In genomic region chr1:184171601-184172000, GRCm38 (mm10) we compare ENCODE assay signal across 24 mouse cellular contexts.
DNase-seq lines count a peak whose midpoint lies in the region; ATAC-seq lines count a peak whose summit lies in the region.
"Had no signal": no experiment of that assay in that cellular context is flagged by ENCODE, and none has a peak within 500 bp of the region (broad histone marks: within the 10 kb centered on the region; RNA-seq: fewer than 3 reads in every experiment).

No protein-coding gene starts in this region.

- H3K9ac ChIP-seq in heart, embryonic 12.5 days = no peak overlapping the region
- H3K9ac ChIP-seq: intestine, embryonic 15.5 days; limb, embryonic 12.5 days; midbrain, embryonic 13.5 days; neural tube, embryonic 13.5 days had no signal

- WGBS in heart, embryonic 10.5 days = 41% methylated on average over 7 of the region's 7 CpGs
- WGBS in heart, embryonic 12.5 days = 29% methylated on average over 7 of the region's 7 CpGs

- peak; percentile 68; the same call in 1 of the 2 replicates for ATAC-seq in heart, embryonic 12.5 days (ENCODE audit: insufficient number of reproducible peaks, low FRiP score)
- ATAC-seq in CD4-positive, CD25-positive, alpha-beta regulatory T cell, adult 4 months = no peak
- ATAC-seq: hindbrain, embryonic 16.5 days; intestine, embryonic 15.5 days; midbrain, embryonic 13.5 days had no signal

- no peaks in the 10 kb centered on the region for H3K27me3 ChIP-seq in heart, embryonic 10.5 days (ENCODE audit: insufficient read depth, poor library complexity, severe bottlenecking)
- no peaks in the 10 kb centered on the region for H3K27me3 ChIP-seq in heart, embryonic 12.5 days (replicated peaks)
- H3K27me3 ChIP-seq: intestine, embryonic 15.5 days; midbrain, embryonic 13.5 days; neural tube, embryonic 13.5 days had no signal

- H3K4me3 ChIP-seq in heart, embryonic 10.5 days = no peak overlapping the region
- no peak overlapping the region for H3K4me3 ChIP-seq in heart, embryonic 12.5 days
- H3K4me3 ChIP-seq: forebrain, embryonic 10.5 days; hindbrain, embryonic 10.5 days; intestine, embryonic 15.5 days; layer of hippocampus, adult 2 months; limb, embryonic 12.5 days; midbrain, embryonic 13.5 days; neural tube, embryonic 13.5 days had no signal

- no peaks in the 10 kb centered on the region for H3K36me3 ChIP-seq in heart, embryonic 10.5 days
- no peaks in the 10 kb centered on the region for H3K36me3 ChIP-seq in heart, embryonic 12.5 days
- H3K36me3 ChIP-seq: forebrain, embryonic 10.5 days; hindbrain, embryonic 10.5 days; intestine, embryonic 15.5 days; limb, embryonic 12.5 days; midbrain, embryonic 13.5 days; neural tube, embryonic 13.5 days had no signal

- H3K27ac ChIP-seq in heart, embryonic 10.5 days = peak overlapping the region; percentile 82
- peak overlapping the region; percentile 93 for H3K27ac ChIP-seq in heart, embryonic 12.5 days (ENCODE audit: poor library complexity, severe bottlenecking)
- H3K27ac ChIP-seq: forebrain, embryonic 10.5 days; hindbrain, embryonic 10.5 days; intestine, embryonic 15.5 days; layer of hippocampus, adult 2 months; limb, embryonic 12.5 days; midbrain, embryonic 13.5 days; neural tube, embryonic 13.5 days had no signal

- DNase-seq in heart, embryonic 10.5 days (ENCODE audit: low spot score) = no peak
- no peak for DNase-seq in heart, adult 9 months (ENCODE audit: low spot score in 2 of 2)
- peak; percentile 14 for DNase-seq in NIH3T3 (ENCODE audit: low read depth)
- peak; percentile 29 to 49 for DNase-seq in heart, postnatal 10 days
- no peak for DNase-seq in left cerebral cortex, adult 18-20 months (ENCODE audit: low spot score in 2 of 2)
- DNase-seq: cerebellum, adult 11-12 months; cerebellum, postnatal 10 days; gastrocnemius, postnatal 36 days; kidney, adult 9 months; kidney, postnatal 14 days; layer of hippocampus, postnatal 36 days; lung, adult 2 months; right cerebral cortex, adult 18-20 months had no signal

- H3K4me1 ChIP-seq in heart, embryonic 10.5 days = peaks cover 24% of the 10 kb centered on the region
- H3K4me1 ChIP-seq in heart, embryonic 12.5 days (replicated peaks) = peaks cover 28% of the 10 kb centered on the region
- H3K4me1 ChIP-seq: forebrain, embryonic 10.5 days; hindbrain, embryonic 10.5 days; intestine, embryonic 15.5 days; limb, embryonic 12.5 days had no signal

- H3K4me2 ChIP-seq in heart, embryonic 12.5 days = peak overlapping the region; percentile 28; the same call in 1 of the 2 replicates
- H3K4me2 ChIP-seq: intestine, embryonic 15.5 days; limb, embryonic 12.5 days; liver, embryonic 11.5 days; midbrain, embryonic 13.5 days; neural tube, embryonic 13.5 days had no signal

- intact Hi-C loops in heart, postnatal 10 days (cut with DNase I) = loop anchor here (5.0 kb wide), 2 partner anchors 66 to 129 kb away; no protein-coding TSS in a partner anchor

- no peaks in the 10 kb centered on the region for H3K9me3 ChIP-seq in heart, embryonic 10.5 days
- H3K9me3 ChIP-seq in heart, embryonic 12.5 days (replicated peaks) = no peaks in the 10 kb centered on the region
- H3K9me3 ChIP-seq: forebrain, embryonic 10.5 days; hindbrain, embryonic 10.5 days; intestine, embryonic 15.5 days; limb, embryonic 12.5 days; midbrain, embryonic 13.5 days; neural tube, embryonic 13.5 days had no signal

Comparison
In these comparisons a context has a peak if more than half of its experiments do, and no peak if none do; other contexts are left out.
1. DNase-seq: peak in NIH3T3 (single experiment) and heart, postnatal 10 days (2 of 2); none in heart, embryonic 10.5 days (single experiment), heart, adult 9 months (0 of 2) and left cerebral cortex, adult 18-20 months (0 of 2).